Mouse (Mus musculus) CD4-positive, CD25-positive, alpha-beta regulatory T cell, adult 9 weeks (primary cell): ENCODE data around the gene Tesc. TPM values are rescaled to one million over a fixed set of nuclear protein-coding genes. Genes with fewer than 3 reads are reported as not detected.

Experiments
- polyA plus RNA-seq: library from polyadenylated mRNA; unstranded; fragments of 100-300 nt; shearing (Covaris generic); gene quantifications from one replicate; pipeline ENCODE4 v1.2.1, GENCODE M21; 2017

The Tesc gene
- polyA plus RNA-seq: 18.7 TPM

GRCm38 (mm10) chr5:118027698-118028190 is at the start of gene Tesc:
Gene Tesc, plus strand, starts transcription at chr5:118027743.

Other genes with a start within 250 kb of the Tesc start
- 0.16 TPM for gene Nos1, start 246.7 kb upstream of the Tesc start, polyA plus RNA-seq
- 10.5 TPM for gene Fbxo21, start 51.0 kb upstream of the Tesc start, polyA plus RNA-seq
- gene Fbxw8, start 127.7 kb downstream of the Tesc start, polyA plus RNA-seq: 2.3 TPM
- gene Hrk, start 136.9 kb downstream of the Tesc start, polyA plus RNA-seq: not detected
- 0.16 TPM for gene Rnft2, start 217.4 kb downstream of the Tesc start, polyA plus RNA-seq
- 7.7 TPM for gene 2410131K14Rik, start 217.5 kb downstream of the Tesc start, polyA plus RNA-seq